Mouse (Mus musculus) frontal cortex, postnatal 14 days (tissue): Measurements from ENCODE around the gene Plcb4.

ENCODE experiments used
- DNase-seq, 2 experiments: peaks; one replicate each; pipeline ENCODE4 v3.0.0; 2022; ENCODE audit warnings: low spot score in 2 of 2

The Plcb4 gene

GRCm38 (mm10) chr2:135759499-135760095 lies 100.8 kb downstream of the Plcb4 start:
- DNase-seq = no peak

- no peak for DNase-seq
Measured at GRCm38 (mm10) chr2:135761226-135761802, 102.5 kb downstream of the Plcb4 start.

GRCm38 (mm10) chr2:135764706-135765105 lies 105.9 kb downstream of the Plcb4 start:
- no peak for DNase-seq

DNA sequence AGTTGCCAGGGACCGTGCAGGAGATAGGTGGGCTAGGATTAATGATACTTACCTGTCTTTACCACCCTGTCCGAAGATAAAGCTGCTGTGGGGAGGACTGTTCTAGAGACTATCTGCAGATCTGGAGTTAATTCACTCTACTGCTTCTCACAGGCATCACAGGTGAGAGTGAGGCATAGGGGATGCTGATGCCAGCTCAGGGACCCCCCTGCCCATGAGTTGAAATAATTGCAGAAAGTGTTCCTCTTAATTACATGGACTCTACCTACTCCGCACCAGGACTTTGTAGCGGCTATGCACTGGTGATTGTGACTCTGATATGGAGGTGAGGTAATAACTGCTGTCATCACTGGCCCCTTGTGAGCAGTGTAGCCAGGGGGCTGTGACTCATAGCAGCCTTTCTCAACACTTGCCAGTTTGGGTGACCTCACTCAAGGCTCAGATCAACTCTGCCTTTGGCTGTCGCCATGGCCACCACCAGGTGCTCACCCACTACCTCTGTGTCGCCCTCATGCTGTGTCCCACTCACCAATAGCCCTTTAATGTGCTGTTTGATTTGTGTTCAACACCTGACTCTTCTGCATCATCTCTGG lies 107.8 kb downstream of the Plcb4 start:
- DNase-seq = no peak

GRCm38 (mm10) chr2:135767535-135767934 lies 108.7 kb downstream of the Plcb4 start:
- no peak for DNase-seq

DNA sequence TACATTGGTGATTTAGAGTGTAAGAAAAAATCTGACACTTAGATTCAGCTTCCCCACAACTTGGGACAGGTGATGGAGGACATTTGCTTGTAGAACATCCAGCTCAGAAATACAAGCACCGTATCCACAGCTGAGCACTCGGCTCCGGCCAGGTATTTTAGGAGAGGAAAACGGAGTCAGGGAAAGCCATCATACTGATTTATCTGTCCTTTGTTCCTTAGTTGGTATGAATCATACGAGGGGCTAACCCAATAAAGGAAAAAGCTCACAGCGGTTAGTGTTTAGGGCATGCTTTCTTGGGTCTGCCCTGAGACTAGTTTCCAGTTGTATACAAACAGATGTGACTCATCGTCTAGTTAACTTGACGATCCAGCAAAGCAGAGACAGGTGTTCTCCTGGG lies 110.9 kb downstream of the Plcb4 start:
- DNase-seq = no peak

GRCm38 (mm10) chr2:135770226-135770625 lies 111.4 kb downstream of the Plcb4 start:
- DNase-seq = no peak

- DNase-seq = no peak
Measured at GRCm38 (mm10) chr2:135773194-135773972, 114.6 kb downstream of the Plcb4 start.

GRCm38 (mm10) chr2:135775026-135775425 lies 116.2 kb downstream of the Plcb4 start:
- DNase-seq = no peak

- DNase-seq = no peak
Measured at GRCm38 (mm10) chr2:135776131-135776775, 117.4 kb downstream of the Plcb4 start.

DNA sequence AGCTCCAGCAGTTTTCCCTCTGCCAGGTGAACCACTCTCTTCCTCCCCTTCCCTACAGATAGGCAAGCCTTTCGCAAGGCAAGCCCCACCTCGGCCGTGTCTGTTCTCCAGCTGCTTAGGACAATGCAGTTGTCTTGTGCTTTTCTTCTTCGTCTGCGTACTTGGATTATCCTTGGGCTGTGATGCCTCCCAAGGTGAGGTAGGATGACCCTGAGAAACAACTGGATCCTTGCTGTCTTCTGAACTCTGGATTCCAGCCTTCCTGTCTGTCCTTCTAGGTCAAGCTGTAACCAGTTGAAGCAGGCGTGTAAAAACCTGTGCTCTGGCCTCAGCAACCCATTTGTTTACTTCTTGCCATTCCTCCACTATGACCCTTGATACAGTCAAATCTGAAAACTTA lies 122.6 kb downstream of the Plcb4 start:
- DNase-seq = no peak

DNA sequence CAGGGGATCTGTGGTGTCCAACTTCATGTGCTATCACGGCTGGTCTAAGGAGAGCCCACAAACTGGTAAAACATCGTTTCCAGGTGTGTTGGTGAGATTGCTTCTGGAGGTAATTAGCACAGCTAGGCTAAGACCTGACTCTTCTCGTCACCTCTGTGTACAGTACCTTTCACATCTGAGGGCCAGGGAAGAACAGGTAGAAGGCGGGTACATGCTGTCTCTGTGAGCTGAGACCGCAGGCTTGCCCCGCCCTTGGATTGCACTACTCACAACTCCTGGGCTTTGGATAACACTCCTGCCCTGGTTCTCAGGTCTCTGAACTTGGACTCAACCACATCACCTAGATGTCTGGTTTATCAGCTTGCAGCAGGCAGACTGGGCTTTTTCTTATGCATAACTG lies 128.6 kb downstream of the Plcb4 start:
- DNase-seq = no peak

- no peak for DNase-seq
Measured at GRCm38 (mm10) chr2:135792907-135793306, 134.1 kb downstream of the Plcb4 start.

DNA sequence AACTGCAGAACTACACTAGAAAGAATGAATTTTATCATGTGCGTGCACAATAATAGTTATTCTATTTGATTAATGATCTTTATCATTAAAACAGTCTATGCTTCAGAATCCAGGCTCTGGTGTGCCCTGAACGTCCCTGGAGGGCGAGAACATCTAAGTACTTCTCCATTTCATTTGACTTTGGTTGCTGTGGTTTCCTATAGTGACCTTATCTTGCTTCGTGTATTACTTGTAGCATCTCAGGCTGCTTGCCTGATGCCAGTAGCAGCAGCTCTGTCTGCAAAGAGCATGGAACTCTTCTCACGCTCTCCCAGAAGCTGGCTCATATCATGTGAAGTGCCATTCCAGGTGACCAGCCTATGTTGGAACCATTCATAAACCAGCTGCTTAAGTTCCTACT lies 137.9 kb downstream of the Plcb4 start:
- DNase-seq = no peak

- DNase-seq = no peak
Measured at GRCm38 (mm10) chr2:135797677-135798546, 139.1 kb downstream of the Plcb4 start.

DNA sequence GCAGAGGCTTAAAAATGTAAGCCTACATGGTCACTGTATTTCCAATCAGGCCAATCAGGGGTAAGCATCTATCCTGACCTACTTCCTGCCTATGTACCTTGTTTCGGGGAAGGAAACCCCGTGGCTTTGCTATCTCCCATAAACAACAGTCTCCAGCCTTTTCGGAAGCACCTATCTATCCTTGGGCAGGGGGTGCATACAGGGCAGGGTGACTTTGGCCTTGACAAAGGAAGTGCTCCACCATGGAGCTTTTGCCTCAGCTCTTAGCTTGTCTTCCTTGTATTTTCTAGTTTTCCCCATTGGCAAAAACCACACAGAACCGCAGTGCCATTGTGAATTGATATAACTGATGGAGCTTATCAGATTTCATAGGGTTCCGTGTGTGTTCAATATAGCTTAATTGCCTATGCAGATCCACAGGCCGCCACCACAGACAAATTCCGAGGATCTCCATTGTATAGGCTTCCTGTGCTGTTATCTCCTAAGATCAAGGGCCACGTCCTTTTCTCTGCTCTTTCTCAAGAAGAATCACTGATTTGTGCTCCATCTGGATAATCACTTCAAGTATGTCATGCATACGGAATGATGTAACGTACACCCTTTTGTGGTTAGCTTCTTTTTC lies 140.4 kb downstream of the Plcb4 start:
- DNase-seq = no peak

GRCm38 (mm10) chr2:135800385-135800784 lies 141.6 kb downstream of the Plcb4 start:
- no peak for DNase-seq

- no peak for DNase-seq
Measured at GRCm38 (mm10) chr2:135802878-135803450, 144.2 kb downstream of the Plcb4 start.

DNA sequence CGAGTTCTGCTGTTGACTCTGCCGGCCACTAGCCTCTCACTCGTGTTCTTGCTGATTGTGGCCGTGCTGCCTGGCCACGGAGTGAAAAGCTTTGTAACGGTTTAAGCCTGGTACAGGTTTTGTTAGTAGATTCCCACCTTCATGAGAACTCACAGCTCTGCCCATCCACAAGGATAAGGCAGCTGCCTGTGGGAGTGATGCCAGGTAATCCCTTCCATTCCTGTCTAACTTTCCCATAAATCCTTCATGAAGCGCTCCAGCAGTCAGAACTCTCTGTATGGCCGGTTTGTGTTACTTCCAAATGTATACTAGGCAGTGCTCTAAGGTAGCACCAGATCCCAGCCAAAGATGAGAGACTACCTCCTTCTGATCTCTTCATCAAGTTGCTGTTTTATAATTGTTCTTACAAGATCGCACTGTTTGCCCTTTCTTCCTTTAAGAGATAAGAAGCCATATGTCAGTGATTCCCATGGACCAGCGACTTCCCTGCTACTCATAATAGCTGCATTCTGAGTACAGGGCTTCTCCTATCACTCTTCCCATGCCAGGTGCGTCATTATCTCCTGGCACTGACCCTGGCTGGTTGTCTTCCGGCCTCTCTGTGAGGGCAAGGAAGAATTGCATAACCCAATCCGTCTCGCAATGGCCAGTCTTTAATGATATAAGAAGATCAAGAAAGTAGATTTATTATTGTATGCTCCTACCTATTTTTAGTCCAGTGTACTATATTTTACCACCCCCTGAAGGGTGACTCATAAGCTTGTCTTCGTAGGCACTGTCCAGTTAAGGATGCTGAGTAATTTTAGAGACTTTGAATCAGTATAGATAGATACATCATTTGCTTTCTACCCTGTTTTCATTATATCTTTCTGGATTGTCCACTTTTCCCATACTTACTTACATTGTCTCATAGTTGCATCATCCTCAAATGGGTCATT lies 147.2 kb downstream of the Plcb4 start:
- DNase-seq = no peak
